ENCODE assay signal across 20 mouse cellular contexts in the genomic region with DNA sequence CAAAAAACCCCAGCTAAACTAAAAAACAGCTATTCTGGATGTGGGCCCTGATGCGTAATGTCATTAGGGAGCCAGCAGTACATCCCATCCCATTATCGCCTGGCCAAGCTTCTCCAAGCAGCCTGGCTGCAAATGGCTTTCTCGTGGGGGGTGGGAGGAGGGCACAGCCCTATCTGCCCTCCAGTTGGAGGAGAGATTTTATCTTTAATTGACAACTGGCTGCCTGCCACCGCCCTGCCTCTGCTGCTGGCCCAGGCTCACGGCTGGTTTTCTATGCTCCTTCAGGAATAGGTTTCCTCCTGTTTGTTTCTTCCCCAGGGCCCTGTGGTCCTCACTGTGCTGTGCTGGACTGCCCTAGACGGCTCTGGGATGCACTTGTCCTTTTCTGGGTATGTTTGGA. TPM values are rescaled to one million over a fixed set of nuclear protein-coding genes. Genes with fewer than 3 reads are reported as not detected.
DNase-seq lines count a peak whose midpoint lies in the region; ATAC-seq and TF ChIP-seq lines count a peak whose summit lies in the region.
"Had no signal": no experiment of that assay in that cellular context is flagged by ENCODE, and none has a peak within 500 bp of the region (broad histone marks: within the 10 kb centered on the region; RNA-seq: fewer than 3 reads in every experiment).

No protein-coding gene starts in this region.

- no peak overlapping the region for H3K9ac ChIP-seq in forebrain, embryonic 15.5 days (replicated peaks)
- H3K9ac ChIP-seq in forebrain, embryonic 12.5 days = no peak overlapping the region
- no peak overlapping the region for H3K9ac ChIP-seq in midbrain, embryonic 16.5 days (ENCODE audit: low read depth, low read length)
- no peak overlapping the region for H3K9ac ChIP-seq in midbrain, embryonic 15.5 days
- no peak overlapping the region for H3K9ac ChIP-seq in hindbrain, postnatal 0 days (replicated peaks; ENCODE audit: low read length)
- H3K9ac ChIP-seq: kidney, embryonic 15.5 days; liver, embryonic 14.5 days; neural tube, embryonic 12.5 days had no signal

- ATAC-seq in forebrain, embryonic 15.5 days (replicated peaks) = peak; percentile 35; the same call in 1 of the 2 replicates
- no peak for ATAC-seq in forebrain, embryonic 12.5 days (ENCODE audit: low FRiP score)
- ATAC-seq in midbrain, embryonic 16.5 days = 0 out of 2 replicates have a peak, but pooled peaks have one; percentile 6
- no peak for ATAC-seq in midbrain, embryonic 15.5 days (replicated peaks)
- peak; percentile 53; the same call in 1 of the 2 replicates for ATAC-seq in hindbrain, postnatal 0 days
- ATAC-seq: inflammation-experienced regulatory T-cells, adult 6 months; Patski had no signal

- no peak overlapping the region for H3K4me3 ChIP-seq in forebrain, embryonic 15.5 days
- H3K4me3 ChIP-seq in forebrain, embryonic 12.5 days (replicated peaks) = no peak overlapping the region
- no peak overlapping the region for H3K4me3 ChIP-seq in midbrain, embryonic 16.5 days (ENCODE audit: low read depth, low read length)
- H3K4me3 ChIP-seq in midbrain, embryonic 15.5 days = no peak overlapping the region
- H3K4me3 ChIP-seq in hindbrain, postnatal 0 days (ENCODE audit: low read length) = no peak overlapping the region
- H3K4me3 ChIP-seq in limb, embryonic 10.5 days = no peak overlapping the region
- H3K4me3 ChIP-seq: kidney, embryonic 15.5 days; neural tube, embryonic 12.5 days had no signal

- no peaks in the 10 kb centered on the region for H3K36me3 ChIP-seq in forebrain, embryonic 15.5 days
- no peaks in the 10 kb centered on the region for H3K36me3 ChIP-seq in forebrain, embryonic 12.5 days (replicated peaks)
- peaks cover 5% of the 10 kb centered on the region for H3K36me3 ChIP-seq in midbrain, embryonic 16.5 days (ENCODE audit: control insufficient read depth, insufficient read depth, low read length)
- no peaks in the 10 kb centered on the region for H3K36me3 ChIP-seq in midbrain, embryonic 15.5 days (replicated peaks)
- no peaks in the 10 kb centered on the region for H3K36me3 ChIP-seq in hindbrain, postnatal 0 days (ENCODE audit: insufficient read depth, low read length)
- H3K36me3 ChIP-seq in limb, embryonic 10.5 days = no peaks in the 10 kb centered on the region
- H3K36me3 ChIP-seq: kidney, embryonic 15.5 days; neural tube, embryonic 12.5 days had no signal

- no peaks in the 10 kb centered on the region for H3K9me3 ChIP-seq in forebrain, embryonic 15.5 days
- H3K9me3 ChIP-seq in forebrain, embryonic 12.5 days = no peaks in the 10 kb centered on the region
- H3K9me3 ChIP-seq in midbrain, embryonic 16.5 days (replicated peaks; ENCODE audit: control insufficient read depth, low read length, poor library complexity, severe bottlenecking) = no peaks in the 10 kb centered on the region
- no peaks in the 10 kb centered on the region for H3K9me3 ChIP-seq in midbrain, embryonic 15.5 days
- H3K9me3 ChIP-seq in hindbrain, postnatal 0 days (ENCODE audit: low read length) = no peaks in the 10 kb centered on the region
- no peaks in the 10 kb centered on the region for H3K9me3 ChIP-seq in limb, embryonic 10.5 days (replicated peaks)
- H3K9me3 ChIP-seq: kidney, embryonic 15.5 days; neural tube, embryonic 12.5 days had no signal

- H3K27me3 ChIP-seq in forebrain, embryonic 15.5 days = no peaks in the 10 kb centered on the region
- no peaks in the 10 kb centered on the region for H3K27me3 ChIP-seq in forebrain, embryonic 12.5 days
- no peaks in the 10 kb centered on the region for H3K27me3 ChIP-seq in midbrain, embryonic 16.5 days (ENCODE audit: control insufficient read depth, insufficient read depth, low read depth, low read length)
- H3K27me3 ChIP-seq in midbrain, embryonic 15.5 days (replicated peaks) = no peaks in the 10 kb centered on the region
- no peaks in the 10 kb centered on the region for H3K27me3 ChIP-seq in hindbrain, postnatal 0 days (ENCODE audit: insufficient read depth, low read length)
- H3K27me3 ChIP-seq in limb, embryonic 10.5 days (ENCODE audit: low read depth, poor library complexity, severe bottlenecking) = no peaks in the 10 kb centered on the region
- H3K27me3 ChIP-seq: kidney, embryonic 15.5 days; neural tube, embryonic 12.5 days had no signal

- H3K27ac ChIP-seq in forebrain, embryonic 15.5 days (replicated peaks) = no peak overlapping the region; the same call in 1 of the 2 replicates
- H3K27ac ChIP-seq in forebrain, embryonic 12.5 days = no peak overlapping the region
- H3K27ac ChIP-seq in midbrain, embryonic 16.5 days (ENCODE audit: low read length) = no peak overlapping the region
- H3K27ac ChIP-seq in midbrain, embryonic 15.5 days = no peak overlapping the region
- H3K27ac ChIP-seq in hindbrain, postnatal 0 days = no peak overlapping the region
- no peak overlapping the region for H3K27ac ChIP-seq in limb, embryonic 10.5 days
- H3K27ac ChIP-seq: kidney, embryonic 15.5 days; liver, embryonic 14.5 days; neural tube, embryonic 12.5 days had no signal

- TF ChIP-seq CTCF in brain, embryonic 14.5 days (IDR thresholded peaks at IDR 0.05; ENCODE audit: borderline replicate concordance, extremely low read depth, insufficient read depth, insufficient read length) = no peak
- no peak for TF ChIP-seq CTCF in hindbrain, postnatal 0 days (IDR thresholded peaks at IDR 0.05; ENCODE audit: low read depth)

- no peak overlapping the region for H3K4me2 ChIP-seq in forebrain, embryonic 15.5 days (replicated peaks)
- no peak overlapping the region for H3K4me2 ChIP-seq in forebrain, embryonic 12.5 days
- no peak overlapping the region for H3K4me2 ChIP-seq in midbrain, embryonic 16.5 days (ENCODE audit: low read length)
- H3K4me2 ChIP-seq in midbrain, embryonic 15.5 days = no peak overlapping the region
- H3K4me2 ChIP-seq in hindbrain, postnatal 0 days (ENCODE audit: low read depth, low read length) = no peak overlapping the region
- H3K4me2 ChIP-seq: kidney, embryonic 15.5 days; neural tube, embryonic 12.5 days had no signal

- peaks cover 10% of the 10 kb centered on the region; the same call in 1 of the 2 replicates for H3K4me1 ChIP-seq in forebrain, embryonic 15.5 days
- peaks cover 1% of the 10 kb centered on the region for H3K4me1 ChIP-seq in forebrain, embryonic 12.5 days
- no peaks in the 10 kb centered on the region for H3K4me1 ChIP-seq in midbrain, embryonic 16.5 days (ENCODE audit: control insufficient read depth, insufficient read depth, low read length)
- H3K4me1 ChIP-seq in midbrain, embryonic 15.5 days = peaks cover 7% of the 10 kb centered on the region
- 0 out of 2 replicates have a peak, but pooled peaks cover 9% of the 10 kb centered on the region for H3K4me1 ChIP-seq in hindbrain, postnatal 0 days (ENCODE audit: insufficient read depth, low read length)
- H3K4me1 ChIP-seq in limb, embryonic 10.5 days = peaks cover 1% of the 10 kb centered on the region; the same call in 1 of the 2 replicates
- H3K4me1 ChIP-seq: kidney, embryonic 15.5 days; neural tube, embryonic 12.5 days had no signal

- peak; percentile 86 for DNase-seq in brain, embryonic 14.5 days (ENCODE audit: low read depth)
- peak; percentile 81 for DNase-seq in hindbrain, postnatal 0 days (ENCODE audit: low spot score)
- DNase-seq in limb, embryonic 10.5 days (ENCODE audit: low spot score) = no peak
- DNase-seq: cerebellum, adult 18-20 months; embryo, embryonic 11 days; heart, adult 18-20 months; layer of hippocampus, adult 9-11 months; lung, postnatal 14 days; retina, postnatal 1 day; thymus, adult 18-20 months had no signal

- WGBS in forebrain, embryonic 15.5 days = 24% methylated on average over 6 of the region's 6 CpGs
- WGBS in forebrain, embryonic 12.5 days = 68% methylated on average over 6 of the region's 6 CpGs
- 51% methylated on average over 6 of the region's 6 CpGs for WGBS in midbrain, embryonic 16.5 days
- 53% methylated on average over 6 of the region's 6 CpGs for WGBS in midbrain, embryonic 15.5 days
- WGBS in hindbrain, postnatal 0 days = 37% methylated on average over 6 of the region's 6 CpGs
- WGBS in limb, embryonic 10.5 days = 66% methylated on average over 6 of the region's 6 CpGs

- no peak for TF ChIP-seq POLR2A in brain, embryonic 14.5 days (IDR thresholded peaks at IDR 0.05; ENCODE audit: borderline replicate concordance, extremely low read depth, insufficient read depth, insufficient read length, poor library complexity, severe bottlenecking)

RNA-seq across cellular contexts. Expression of gene Kcnc4, which starts 22.9 kb away (rescaled TPM):
- 1.6 and 1.8 TPM in 2 replicates for polyA plus RNA-seq in forebrain, embryonic 15.5 days (2015; fragmentation: Nextera tagmentation; extraction: Ambion mirVana)
- 0.32 and 0.47 TPM in 2 replicates for polyA plus RNA-seq in forebrain, embryonic 12.5 days (2016; fragmentation: Nextera tagmentation; extraction: Ambion mirVana)
- 5.8 and 8.8 TPM in 2 replicates for polyA plus RNA-seq in midbrain, embryonic 16.5 days (2015; fragmentation: Nextera tagmentation; extraction: Ambion mirVana)
- 8.8 and 9.1 TPM in 2 replicates for polyA plus RNA-seq in midbrain, embryonic 15.5 days (2015; fragmentation: Nextera tagmentation; extraction: Ambion mirVana)
- 8.9 and 13.3 TPM in 2 replicates for polyA plus RNA-seq in brain, embryonic 14.5 days (2012; rRNA removed)
- total RNA-seq in hindbrain, postnatal 0 days (2014; rRNA removed) = 42.6 and 44.3 TPM in 2 replicates
- 13.3 and 16.6 TPM in 2 replicates for polyA plus RNA-seq in hindbrain, postnatal 0 days (2015; fragmentation: Nextera tagmentation; extraction: Ambion mirVana)
- polyA plus RNA-seq in limb, embryonic 10.5 days (2016; fragmentation: Nextera tagmentation; extraction: Ambion mirVana) = not detected in 2 replicates
- total RNA-seq: CH12.LX had no signal
- polyA plus RNA-seq: inflammation-experienced regulatory T-cells, adult 6 months; liver, embryonic 14.5 days; Patski had no signal

Comparison
In these comparisons a context has a peak if more than half of its experiments do, and no peak if none do; other contexts are left out.
1. ATAC-seq: peak in forebrain, embryonic 15.5 days (single experiment), midbrain, embryonic 16.5 days (single experiment) and hindbrain, postnatal 0 days (single experiment); none in forebrain, embryonic 12.5 days (single experiment) and midbrain, embryonic 15.5 days (single experiment).